Mouse (Mus musculus) G1E (cell line): ENCODE measurements around the gene Vps4b.

Experiments
- CTCF ChIP-seq: IDR thresholded peaks from 2 replicates; pipeline ENCODE4 v1.5.1; 2012; ENCODE audit warnings: low read depth, low read length, inconsistent platforms, mixed read lengths
- GATA1 ChIP-seq: IDR thresholded peaks from 2 replicates; pipeline ENCODE4 v1.6.1; 2012; ENCODE audit warnings: borderline replicate concordance, low read length, inconsistent platforms, mixed read lengths
- GATA2 ChIP-seq: IDR thresholded peaks from 2 replicates; pipeline ENCODE4 v1.6.1; 2012; ENCODE audit warnings: low read depth, low read length, inconsistent platforms, borderline replicate concordance
- POLR2AphosphoS5 ChIP-seq: IDR thresholded peaks from 2 replicates; pipeline ENCODE4 v1.6.1; 2012; ENCODE audit warnings: low read depth, low read length, inconsistent platforms; ENCODE audit not compliant: insufficient replicate concordance
- TAL1 ChIP-seq: conservative IDR thresholded peaks from 2 replicates; pipeline ENCODE4 v1.6.1; 2012; ENCODE audit warnings: low read depth, low read length, inconsistent platforms, mixed read lengths

DNA sequence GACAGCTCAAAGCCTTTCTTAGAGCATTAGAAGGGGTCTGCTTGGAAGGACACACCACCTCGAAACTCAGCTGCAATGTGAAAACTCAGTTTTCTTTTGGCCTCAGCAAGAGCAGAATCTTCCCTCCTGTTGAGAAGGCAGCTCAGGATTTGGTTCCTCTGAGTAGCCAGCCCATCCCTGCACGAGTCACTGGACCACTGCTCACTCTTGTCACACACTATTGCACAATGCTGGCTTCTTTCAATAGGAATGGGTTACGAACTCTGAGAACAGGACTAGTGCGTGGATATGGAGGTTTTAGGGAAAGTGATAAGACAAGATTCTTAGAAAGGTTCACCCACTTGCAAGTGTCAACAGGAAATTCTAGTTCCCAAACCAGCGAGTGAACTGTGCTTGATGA, 18.3 kb upstream of the Vps4b start:
- TF ChIP-seq CTCF, result no peak
- TF ChIP-seq TAL1, result no peak
- TF ChIP-seq GATA1, result no peak
- no peak for TF ChIP-seq POLR2AphosphoS5
- TF ChIP-seq GATA2, result no peak
